Mouse (Mus musculus) heart, embryonic 12.5 days (tissue): ENCODE measurements around the gene Fbf1. TPM values are rescaled to one million over a fixed set of nuclear protein-coding genes. Genes with fewer than 3 reads are reported as not detected.

Experiments
- ATAC-seq: fragments of 200-750 bp; cut with Nextera tagmentation; 2 replicates; pipeline ENCODE4 v1.8.0; 2017; ENCODE audit warnings: moderate TSS enrichment, moderate library complexity; ENCODE audit not compliant: insufficient number of reproducible peaks, low FRiP score
- H3K27ac ChIP-seq: fragments of 300-500 bp; sonication (generic); 2 replicates; pipeline ENCODE4 v1.5.1; 2016; ENCODE audit warnings: mild to moderate bottlenecking, moderate library complexity; ENCODE audit not compliant: poor library complexity, severe bottlenecking
- H3K27me3 ChIP-seq: fragments of 300-500 bp; sonication (generic); replicated peaks from 2 replicates; pipeline ENCODE4 v1.6.1; 2016; ENCODE audit warnings: mild to moderate bottlenecking, moderate library complexity
- H3K36me3 ChIP-seq: fragments of 300-500 bp; sonication (generic); 2 replicates; pipeline ENCODE4 v1.6.1; 2016; ENCODE audit warnings: mild to moderate bottlenecking, moderate library complexity
- H3K4me1 ChIP-seq: fragments of 300-500 bp; sonication (generic); replicated peaks from 2 replicates; pipeline ENCODE4 v1.6.1; 2016; ENCODE audit warnings: mild to moderate bottlenecking
- H3K4me2 ChIP-seq: fragments of 300-500 bp; sonication (generic); 2 replicates; pipeline ENCODE4 v1.6.1; 2016; ENCODE audit warnings: mild to moderate bottlenecking, moderate library complexity
- H3K4me3 ChIP-seq: fragments of 300-500 bp; sonication (generic); 2 replicates; pipeline ENCODE4 v1.5.1; 2016; ENCODE audit warnings: mild to moderate bottlenecking
- H3K9ac ChIP-seq: fragments of 300-500 bp; sonication (generic); 2 replicates; pipeline ENCODE4 v1.6.1; 2016; ENCODE audit warnings: mild to moderate bottlenecking, moderate library complexity
- H3K9me3 ChIP-seq: fragments of 300-500 bp; sonication (generic); replicated peaks from 2 replicates; pipeline ENCODE4 v1.6.1; 2016; ENCODE audit warnings: mild to moderate bottlenecking, moderate library complexity
- WGBS: fragments of 180-500 bp; shearing (Covaris S2); methylation state at CpG from one replicate; pipeline ENCODE4 v1.1.7; 2016; 5-methylcytosine and 5-hydroxymethylcytosine counted together
- polyA plus RNA-seq: library from polyadenylated mRNA; unstranded; fragments of >200 nt; fragmentation: Nextera tagmentation; extraction: Ambion mirVana; gene quantifications from 2 replicates; pipeline ENCODE4 v1.2.1, GENCODE M21; 2016

Gene Fbf1
- polyA plus RNA-seq, 1 experiment from 2014 or later, result 37.5 TPM

DNA sequence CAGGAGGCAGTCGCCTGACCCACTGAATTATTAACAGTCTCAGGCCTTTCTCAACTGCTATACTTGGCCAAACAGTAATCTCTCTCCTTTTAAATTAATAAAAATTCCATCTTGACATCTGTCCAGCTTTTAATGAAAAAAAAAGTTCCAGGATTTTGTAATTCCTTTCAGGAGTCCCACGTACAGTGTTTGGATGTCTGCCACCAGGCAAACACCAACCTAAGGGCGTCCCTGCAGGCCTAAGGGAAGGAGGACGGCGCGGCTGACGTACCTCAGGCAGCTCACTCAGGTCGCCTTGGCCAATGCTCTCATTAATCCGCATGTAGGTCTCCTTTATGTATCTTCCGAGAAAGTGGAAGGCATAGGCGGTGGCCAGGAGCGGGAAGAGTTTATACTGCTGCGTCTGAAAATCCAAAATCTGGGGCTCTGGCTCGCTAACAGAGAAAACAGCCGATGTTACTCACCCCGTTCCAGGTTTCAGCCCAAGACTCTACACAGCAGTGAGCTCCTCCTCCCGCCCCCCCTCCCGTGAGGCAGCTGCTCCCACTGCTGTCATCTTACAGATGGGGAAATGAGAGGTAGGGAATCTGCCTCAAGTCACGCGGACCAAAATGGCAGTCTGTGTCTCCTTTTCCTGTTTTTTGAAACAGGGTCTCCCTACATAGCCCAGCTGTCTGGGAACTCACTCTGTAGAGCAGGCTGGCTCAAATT lies 10.6 kb upstream of the Fbf1 start:
- no peak overlapping the region for H3K9ac ChIP-seq
- 90% methylated on average over 20 of the region's 20 CpGs for WGBS
- no peaks in the 10 kb centered on the region for H3K4me1 ChIP-seq
- H3K27ac ChIP-seq, result no peak overlapping the region
- H3K4me3 ChIP-seq, result no peak overlapping the region
- ATAC-seq, result no peak
- H3K27me3 ChIP-seq, result no peaks in the 10 kb centered on the region
- H3K36me3 ChIP-seq, result peaks cover 90% of the 10 kb centered on the region
- H3K9me3 ChIP-seq, result no peaks in the 10 kb centered on the region
- H3K4me2 ChIP-seq, result no peak overlapping the region

DNA sequence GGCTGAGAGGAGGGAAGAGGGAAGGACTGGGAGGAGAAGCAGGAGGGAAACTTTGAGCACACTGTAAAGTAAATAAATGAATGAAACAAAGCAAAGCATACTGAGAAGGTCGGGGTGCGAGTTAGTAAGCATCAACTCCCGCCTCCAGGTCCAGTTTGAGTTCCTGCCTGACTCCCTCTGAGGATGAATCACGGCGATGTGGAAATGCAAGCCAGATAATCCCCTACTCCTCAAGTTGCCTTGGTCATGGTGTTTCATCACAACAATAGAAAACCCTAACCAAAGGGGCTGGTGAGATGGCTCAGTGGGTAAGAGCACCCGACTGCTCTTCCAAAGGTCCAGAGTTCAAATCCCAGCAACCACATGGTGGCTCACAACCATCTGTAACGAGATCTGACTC lies 8.0 kb upstream of the Fbf1 start:
- no peaks in the 10 kb centered on the region for H3K4me1 ChIP-seq
- H3K9ac ChIP-seq, result no peak overlapping the region
- WGBS, result 90% methylated on average over 7 of the region's 7 CpGs
- H3K36me3 ChIP-seq, result peaks cover 91% of the 10 kb centered on the region
- H3K27me3 ChIP-seq, result no peaks in the 10 kb centered on the region
- no peak overlapping the region for H3K4me3 ChIP-seq
- no peak overlapping the region for H3K4me2 ChIP-seq
- H3K27ac ChIP-seq, result no peak overlapping the region
- H3K9me3 ChIP-seq, result no peaks in the 10 kb centered on the region
- ATAC-seq, result no peak

GRCm38 (mm10) chr11:116174775-116175448 lies 6.9 kb upstream of the Fbf1 start:
- Histone ChIP-seq H3K27me3 (no peaks in the 10 kb centered on the region), H3K9ac (no peak overlapping the region), H3K9me3 (no peaks in the 10 kb centered on the region), H3K36me3 (peaks cover 81% of the 10 kb centered on the region), H3K4me2 (no peak overlapping the region), H3K4me3 (no peak overlapping the region), H3K27ac (no peak overlapping the region), H3K4me1 (no peaks in the 10 kb centered on the region)
- no peak for ATAC-seq
- 90% methylated on average over 22 of the region's 22 CpGs for WGBS

GRCm38 (mm10) chr11:116171959-116172358 lies 4.0 kb upstream of the Fbf1 start:
- ATAC-seq, result no peak
- H3K4me2 ChIP-seq, result no peak overlapping the region
- WGBS, result 97% methylated on average over 2 of the region's 2 CpGs
- no peaks in the 10 kb centered on the region for H3K27me3 ChIP-seq
- no peaks in the 10 kb centered on the region for H3K9me3 ChIP-seq
- H3K27ac ChIP-seq, result no peak overlapping the region
- H3K4me1 ChIP-seq, result peaks cover 2% of the 10 kb centered on the region
- no peak overlapping the region for H3K9ac ChIP-seq
- peaks cover 54% of the 10 kb centered on the region for H3K36me3 ChIP-seq
- no peak overlapping the region for H3K4me3 ChIP-seq

DNA sequence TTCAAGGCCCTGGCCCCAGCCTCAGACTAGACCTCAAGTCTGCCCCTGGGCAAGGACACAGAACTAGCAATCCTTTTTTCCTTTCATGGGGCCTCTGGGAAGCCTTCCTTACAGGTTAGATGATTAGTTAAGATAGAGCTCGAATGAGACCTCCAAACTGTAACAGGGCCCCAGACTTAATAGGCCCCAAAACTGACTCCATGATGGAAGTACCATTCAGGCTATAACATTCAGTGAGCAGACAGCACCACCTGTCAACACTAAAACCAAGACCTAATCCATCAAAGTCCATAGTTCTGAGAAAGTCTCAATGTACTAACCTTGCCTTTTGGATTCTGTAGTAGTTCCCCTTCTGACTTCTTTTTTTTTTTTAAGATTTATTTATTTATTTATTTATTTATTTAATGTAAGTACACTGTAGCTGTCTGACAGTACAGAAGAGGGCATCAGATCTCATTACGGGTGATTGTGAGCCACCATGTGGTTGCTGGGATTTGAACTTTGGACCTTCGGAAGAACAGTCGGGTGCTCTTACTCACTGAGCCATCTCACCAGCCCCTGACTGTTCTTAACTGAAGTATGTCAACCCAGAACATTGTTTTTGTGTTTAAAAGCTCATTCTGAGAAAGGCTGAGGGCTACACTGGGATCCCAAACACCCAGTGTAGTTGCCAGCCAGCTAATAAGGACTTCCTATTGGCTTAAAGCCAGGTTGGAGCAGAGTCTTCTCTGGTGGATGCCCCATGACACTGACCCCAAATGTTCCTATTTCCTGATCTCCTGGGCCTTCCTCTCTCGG lies 2.2 kb upstream of the Fbf1 start:
- ATAC-seq, result no peak
- 77% methylated on average over 5 of the region's 5 CpGs for WGBS

GRCm38 (mm10) chr11:116169214-116169613 lies 1.2 kb upstream of the Fbf1 start:
- H3K9ac ChIP-seq, result no peak overlapping the region
- no peak for ATAC-seq
- WGBS, result 84% methylated on average over 3 of the region's 3 CpGs

More for the DNA sequence above, 2.2 kb upstream of the Fbf1 start:
- no peaks in the 10 kb centered on the region for H3K9me3 ChIP-seq
- peaks cover 47% of the 10 kb centered on the region for H3K36me3 ChIP-seq
- no peak overlapping the region for H3K4me2 ChIP-seq
- H3K9ac ChIP-seq, result no peak overlapping the region
- H3K27me3 ChIP-seq, result no peaks in the 10 kb centered on the region
- no peak overlapping the region for H3K4me3 ChIP-seq
- no peak overlapping the region for H3K27ac ChIP-seq
- H3K4me1 ChIP-seq, result peaks cover 11% of the 10 kb centered on the region

GRCm38 (mm10) chr11:116167232-116167631 lies 734 bp downstream of the Fbf1 start:
- peak overlapping the region; percentile 80 for H3K9ac ChIP-seq
- peaks cover 11% of the 10 kb centered on the region for H3K4me1 ChIP-seq
- peak overlapping the region; percentile 72 for H3K4me3 ChIP-seq
- no peaks in the 10 kb centered on the region for H3K27me3 ChIP-seq
- H3K9me3 ChIP-seq, result no peaks in the 10 kb centered on the region
- peak overlapping the region; percentile 82 for H3K4me2 ChIP-seq
- WGBS, result 3% methylated on average over 6 of the region's 6 CpGs
- H3K27ac ChIP-seq, result peak overlapping the region; percentile 96
- H3K36me3 ChIP-seq, result peaks cover 30% of the 10 kb centered on the region
- ATAC-seq, result no peak; the same call in 1 of the 2 replicates

More at GRCm38 (mm10) chr11:116169214-116169613, 1.2 kb upstream of the Fbf1 start:
- H3K4me2 ChIP-seq, result no peak overlapping the region
- H3K27me3 ChIP-seq, result no peaks in the 10 kb centered on the region
- H3K9me3 ChIP-seq, result no peaks in the 10 kb centered on the region
- H3K4me1 ChIP-seq, result peaks cover 11% of the 10 kb centered on the region
- H3K27ac ChIP-seq, result no peak overlapping the region
- H3K4me3 ChIP-seq, result no peak overlapping the region
- peaks cover 44% of the 10 kb centered on the region for H3K36me3 ChIP-seq

- Histone ChIP-seq H3K9me3 (no peaks in the 10 kb centered on the region), H3K27ac (no peak overlapping the region), H3K4me3 (no peak overlapping the region), H3K4me2 (no peak overlapping the region), H3K9ac (no peak overlapping the region), H3K27me3 (no peaks in the 10 kb centered on the region), H3K4me1 (peaks cover 11% of the 10 kb centered on the region), H3K36me3 (peaks cover 57% of the 10 kb centered on the region)
- no peak for ATAC-seq
- 64% methylated on average over 9 of the region's 9 CpGs for WGBS
Measured at GRCm38 (mm10) chr11:116163002-116163401, 5.0 kb downstream of the Fbf1 start.

GRCm38 (mm10) chr11:116162146-116162545 lies 5.8 kb downstream of the Fbf1 start:
- Histone ChIP-seq H3K27me3 (no peaks in the 10 kb centered on the region), H3K36me3 (peaks cover 63% of the 10 kb centered on the region)
- ATAC-seq, result no peak

DNA sequence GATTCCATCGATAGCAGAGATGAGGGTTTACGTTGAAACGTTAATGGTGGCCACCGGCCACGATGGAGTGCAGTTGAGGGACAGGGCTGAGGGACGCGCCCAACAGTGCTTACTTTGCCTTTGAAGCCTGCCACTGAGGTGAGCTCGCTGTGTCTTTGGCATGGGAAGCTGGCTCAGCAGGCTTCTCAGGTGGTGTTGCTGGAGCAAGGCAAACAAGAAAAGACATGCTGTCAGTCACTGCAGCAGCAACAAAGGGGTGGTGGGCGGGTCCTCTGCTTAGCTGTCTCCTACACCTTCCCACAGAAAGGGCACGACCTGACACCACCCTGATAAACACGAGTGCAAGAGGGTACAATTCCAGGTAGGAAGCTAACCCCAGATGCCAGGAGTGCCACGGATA lies 6.7 kb downstream of the Fbf1 start:
- WGBS, result 65% methylated on average over 12 of the region's 12 CpGs

More at GRCm38 (mm10) chr11:116162146-116162545, 5.8 kb downstream of the Fbf1 start:
- Histone ChIP-seq H3K9ac (no peak overlapping the region), H3K27ac (no peak overlapping the region), H3K4me1 (peaks cover 11% of the 10 kb centered on the region), H3K4me3 (no peak overlapping the region), H3K4me2 (no peak overlapping the region), H3K9me3 (no peaks in the 10 kb centered on the region)
- WGBS, result 76% methylated on average over 10 of the region's 10 CpGs

GRCm38 (mm10) chr11:116150960-116151359 lies 17.0 kb downstream of the Fbf1 start:
- 79% methylated on average over 2 of the region's 2 CpGs for WGBS
- H3K9ac ChIP-seq, result no peak overlapping the region
- H3K9me3 ChIP-seq, result no peaks in the 10 kb centered on the region
- no peaks in the 10 kb centered on the region for H3K27me3 ChIP-seq
- H3K4me1 ChIP-seq, result 0 out of 2 replicates have a peak, but pooled peaks cover 11% of the 10 kb centered on the region
- H3K27ac ChIP-seq, result no peak overlapping the region
- H3K36me3 ChIP-seq, result peaks cover 100% of the 10 kb centered on the region
- no peak overlapping the region for H3K4me3 ChIP-seq
- peak; percentile 74 for ATAC-seq
- H3K4me2 ChIP-seq, result no peak overlapping the region

More for the DNA sequence above, 6.7 kb downstream of the Fbf1 start:
- H3K4me2 ChIP-seq, result no peak overlapping the region
- H3K27ac ChIP-seq, result no peak overlapping the region
- H3K27me3 ChIP-seq, result no peaks in the 10 kb centered on the region
- no peak overlapping the region for H3K9ac ChIP-seq
- peaks cover 3% of the 10 kb centered on the region for H3K4me1 ChIP-seq
- H3K4me3 ChIP-seq, result no peak overlapping the region
- peaks cover 72% of the 10 kb centered on the region for H3K36me3 ChIP-seq
- no peak for ATAC-seq
- no peaks in the 10 kb centered on the region for H3K9me3 ChIP-seq
